Mouse (Mus musculus) urinary bladder, postnatal 14 days (tissue): Measurements from ENCODE around the gene Ssh2.
A peak's percentile ranks its signal among the peaks of the same experiment; 100 is the strongest.

Experiments
- DNase-seq: peaks from one replicate; pipeline ENCODE4 v3.0.0; 2021; ENCODE audit warnings: low spot score

Gene Ssh2

GRCm38 (mm10) chr11:77215951-77216760, at the start of gene Ssh2:
Gene Ssh2 (plus strand): TSS chr11:77216287.
- peak; percentile 77 for DNase-seq

- no peak for DNase-seq
Measured at GRCm38 (mm10) chr11:77173731-77174130, 42.4 kb upstream of the Ssh2 start.

GRCm38 (mm10) chr11:77174531-77174930, 41.6 kb upstream of the Ssh2 start:
- DNase-seq, result no peak

- no peak for DNase-seq
Measured at GRCm38 (mm10) chr11:77179771-77180170, 36.3 kb upstream of the Ssh2 start.

- DNase-seq, result no peak
Measured at GRCm38 (mm10) chr11:77180886-77181285, 35.2 kb upstream of the Ssh2 start.

GRCm38 (mm10) chr11:77181528-77181927, 34.6 kb upstream of the Ssh2 start:
- no peak for DNase-seq

- DNase-seq, result no peak
Measured at GRCm38 (mm10) chr11:77182041-77182440, 34.0 kb upstream of the Ssh2 start.

GRCm38 (mm10) chr11:77182616-77183015, 33.5 kb upstream of the Ssh2 start:
- DNase-seq, result no peak

- DNase-seq, result no peak
Measured at GRCm38 (mm10) chr11:77184926-77185325, 31.2 kb upstream of the Ssh2 start.

- DNase-seq, result no peak
Measured at GRCm38 (mm10) chr11:77188868-77189267, 27.2 kb upstream of the Ssh2 start, which contains the start of gene Efcab5. Gene Efcab5 (minus strand): TSS chr11:77188968.

GRCm38 (mm10) chr11:77193410-77193809, 22.7 kb upstream of the Ssh2 start:
- no peak for DNase-seq

- no peak for DNase-seq
Measured at GRCm38 (mm10) chr11:77193941-77194553, 22.0 kb upstream of the Ssh2 start.

GRCm38 (mm10) chr11:77194762-77195161, 21.3 kb upstream of the Ssh2 start:
- DNase-seq, result no peak

- DNase-seq, result no peak
Measured at GRCm38 (mm10) chr11:77195360-77196109, 20.6 kb upstream of the Ssh2 start.

GRCm38 (mm10) chr11:77196181-77197143, 19.6 kb upstream of the Ssh2 start:
- DNase-seq, result peak; percentile 9

- DNase-seq, result no peak
Measured at GRCm38 (mm10) chr11:77199636-77200035, 16.5 kb upstream of the Ssh2 start.

- no peak for DNase-seq
Measured at GRCm38 (mm10) chr11:77200703-77201102, 15.4 kb upstream of the Ssh2 start.

- no peak for DNase-seq
Measured at GRCm38 (mm10) chr11:77214142-77214692, 1.9 kb upstream of the Ssh2 start.

GRCm38 (mm10) chr11:77214755-77215154, 1.3 kb upstream of the Ssh2 start:
- peak; percentile 55 for DNase-seq

GRCm38 (mm10) chr11:77215483-77215882, 604 bp upstream of the Ssh2 start:
- DNase-seq, result no peak

GRCm38 (mm10) chr11:77216761-77217130, 659 bp downstream of the Ssh2 start:
- no peak for DNase-seq
